Mouse (Mus musculus) right cerebral cortex, postnatal 14 days (tissue): ENCODE measurements around the gene Zfhx3.
A peak's percentile ranks its signal among the peaks of the same experiment; 100 is the strongest.

Source experiments
- DNase-seq: peaks from one replicate; pipeline ENCODE4 v3.0.0; 2022

Gene Zfhx3

DNA sequence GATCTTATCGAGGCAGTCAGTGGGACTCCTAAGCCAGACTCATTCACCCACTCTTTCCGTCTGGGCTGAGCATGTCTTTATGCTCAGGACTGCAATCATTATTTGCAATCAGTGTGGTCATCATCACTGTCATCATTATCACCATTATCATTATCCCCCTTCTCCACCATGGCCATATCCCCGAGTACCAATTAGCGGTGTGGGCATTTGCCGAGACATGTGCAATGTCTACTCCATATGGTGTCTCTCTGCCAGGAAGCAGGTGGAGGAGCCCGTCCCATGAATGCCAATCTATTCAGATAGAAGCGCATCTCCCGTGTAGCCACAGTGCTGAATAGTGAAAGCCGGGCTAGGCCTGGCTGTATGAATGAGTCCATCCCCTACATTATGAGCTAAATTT, 747.2 kb downstream of the Zfhx3 start:
- DNase-seq, result no peak

DNA sequence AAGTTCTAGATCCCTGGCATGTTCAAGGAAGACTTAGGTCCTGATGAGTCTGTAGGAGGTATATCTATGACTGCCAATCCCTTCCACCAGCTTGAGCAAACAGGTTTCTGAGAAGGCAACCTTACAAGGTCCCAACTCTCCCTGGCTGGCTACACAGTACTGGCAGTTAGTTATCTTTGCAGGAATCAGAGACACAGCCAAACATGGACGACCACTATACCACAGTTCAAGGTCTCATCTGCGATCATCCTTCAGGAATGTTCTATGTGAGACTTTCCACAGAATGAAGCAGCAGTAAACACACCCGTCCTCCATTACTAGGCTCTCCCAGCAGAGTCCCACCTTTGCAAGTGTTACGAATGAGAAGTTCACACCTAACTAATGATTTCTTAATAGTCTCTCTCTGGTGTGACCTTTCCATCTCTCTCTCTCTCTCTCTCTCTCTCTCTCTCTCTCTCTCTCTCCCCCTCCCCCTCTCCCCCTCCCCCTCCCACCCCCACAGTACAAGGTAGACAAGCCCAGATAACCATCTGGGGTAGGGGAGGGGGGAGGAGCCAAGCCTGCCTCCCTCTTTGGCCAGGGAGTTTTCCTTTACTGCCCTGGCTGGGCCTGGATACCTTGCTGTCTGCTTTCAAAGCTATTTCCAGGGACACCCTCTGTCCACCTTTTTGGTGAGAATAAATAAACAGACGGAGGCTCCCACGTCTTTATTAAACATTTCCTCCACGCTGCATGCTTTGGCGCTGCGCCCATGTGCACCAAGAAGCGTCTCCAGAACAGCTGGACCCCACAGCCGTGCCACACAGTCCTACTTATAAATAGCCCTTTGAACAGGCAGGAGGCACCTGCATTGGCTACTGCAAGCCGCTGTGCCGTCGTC, 748.4 kb downstream of the Zfhx3 start:
- no peak for DNase-seq

- DNase-seq, result peak; percentile 48
Measured at GRCm38 (mm10) chr8:108691456-108692238, 749.2 kb downstream of the Zfhx3 start.

DNA sequence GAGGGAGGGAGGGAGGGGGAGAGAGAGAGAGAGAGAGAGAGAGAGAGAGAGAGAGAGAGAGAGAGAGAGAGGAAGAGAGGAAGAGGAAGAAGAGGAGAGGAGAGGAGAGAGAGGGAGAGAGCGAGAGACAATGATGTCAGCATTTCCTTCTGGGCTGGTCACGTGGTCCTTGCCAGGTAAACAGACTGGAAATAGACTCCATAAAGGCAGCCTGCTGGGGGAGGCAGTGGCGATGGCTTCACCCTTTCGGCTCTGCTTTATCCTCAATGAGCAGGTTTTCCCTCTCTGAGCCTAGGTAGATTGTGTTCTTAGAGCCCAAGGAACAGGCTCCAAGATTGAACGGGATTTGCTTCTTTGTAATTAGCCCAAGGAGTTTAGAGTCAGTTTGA, 749.8 kb downstream of the Zfhx3 start:
- no peak for DNase-seq

- DNase-seq, result no peak
Measured at GRCm38 (mm10) chr8:108692669-108693665, 750.5 kb downstream of the Zfhx3 start.

GRCm38 (mm10) chr8:108693841-108694240, 751.4 kb downstream of the Zfhx3 start:
- DNase-seq, result no peak

DNA sequence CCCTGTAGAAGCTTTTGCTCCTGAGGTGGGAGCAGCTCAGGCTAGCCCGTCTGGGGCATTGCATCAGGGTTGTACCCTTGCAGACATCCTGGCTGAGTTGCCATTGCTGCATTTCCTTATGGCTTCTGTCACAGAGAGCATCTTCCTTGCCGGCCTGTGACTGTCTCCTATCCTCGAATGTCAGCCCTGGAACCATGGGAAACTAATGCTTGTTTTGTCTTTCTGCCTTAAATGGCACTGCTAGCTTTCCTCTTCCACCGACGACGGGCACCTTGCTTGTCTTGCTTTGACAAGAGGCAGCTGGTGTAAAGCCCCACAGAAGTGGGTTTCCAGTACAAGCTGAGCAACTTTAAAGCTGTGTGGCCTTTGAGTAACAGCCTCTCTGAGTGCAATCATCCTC, 752.1 kb downstream of the Zfhx3 start:
- no peak for DNase-seq

- DNase-seq, result no peak
Measured at GRCm38 (mm10) chr8:108695242-108695880, 752.9 kb downstream of the Zfhx3 start.

- DNase-seq, result no peak
Measured at GRCm38 (mm10) chr8:108695938-108696630, 753.6 kb downstream of the Zfhx3 start.

DNA sequence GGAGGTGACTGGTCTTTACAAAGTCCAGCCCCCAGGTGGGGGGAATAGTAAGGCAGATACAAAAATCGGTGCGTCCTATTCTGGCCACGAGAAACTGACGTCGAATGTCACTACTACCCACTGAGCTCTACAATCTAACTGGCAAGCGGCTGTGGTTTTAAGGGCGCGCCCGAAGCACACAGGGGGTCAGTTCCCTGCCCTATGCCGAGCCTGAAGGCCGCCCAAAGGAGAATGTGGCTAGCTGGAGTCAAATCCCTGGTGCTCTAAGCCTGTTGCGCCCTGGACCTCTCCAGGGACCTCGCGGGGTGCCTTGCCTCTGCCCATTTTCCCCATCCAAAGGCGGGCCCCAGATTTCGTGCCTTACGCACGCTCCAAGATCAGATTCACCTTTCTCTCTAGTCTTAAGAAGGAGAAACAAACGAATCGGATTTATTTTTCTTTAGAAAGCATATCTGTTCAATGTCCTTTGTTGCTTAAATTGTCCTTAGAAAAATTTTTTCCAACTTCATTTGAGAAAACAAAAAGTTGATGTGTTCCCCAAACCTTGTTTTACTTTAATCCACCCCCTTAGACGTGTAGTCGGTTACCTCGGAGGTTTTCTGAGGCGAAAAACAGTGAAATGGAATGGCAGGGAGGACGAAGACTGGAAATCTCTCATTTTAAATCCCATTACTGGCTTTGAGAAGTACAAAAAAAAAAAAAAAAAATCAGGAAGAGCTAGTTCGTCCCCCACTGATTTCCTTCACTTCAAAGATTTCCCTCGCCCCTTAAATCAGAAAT, 754.4 kb downstream of the Zfhx3 start:
- no peak for DNase-seq

- no peak for DNase-seq
Measured at GRCm38 (mm10) chr8:108697589-108697988, 755.1 kb downstream of the Zfhx3 start.

DNA sequence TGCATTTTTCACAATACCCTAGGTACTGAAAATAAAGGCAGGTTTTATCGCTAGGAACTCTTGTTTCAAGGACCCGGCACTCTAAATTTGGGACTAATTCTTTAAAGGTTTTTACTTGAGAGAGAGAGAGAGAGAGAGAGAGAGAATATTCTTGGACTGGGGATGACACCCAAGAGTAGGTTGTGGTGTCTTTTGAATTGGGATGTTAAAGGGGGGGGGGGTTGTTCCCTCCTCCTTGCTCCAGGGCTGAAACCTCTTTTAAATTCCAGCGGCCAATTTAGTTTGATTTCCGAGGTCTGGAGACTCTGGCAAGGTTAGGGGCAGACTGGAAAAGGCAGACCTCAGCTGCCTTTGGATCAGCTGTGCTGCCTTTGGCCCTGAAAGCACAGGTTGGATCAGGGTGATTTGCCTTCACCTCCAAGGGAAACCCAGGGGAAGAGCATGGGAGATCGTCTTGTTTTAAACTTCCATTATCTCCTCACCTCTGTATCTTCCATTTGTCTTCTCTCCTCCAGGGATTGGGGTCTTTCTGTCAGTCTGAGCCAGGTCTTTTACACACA, 755.7 kb downstream of the Zfhx3 start:
- DNase-seq, result no peak

DNA sequence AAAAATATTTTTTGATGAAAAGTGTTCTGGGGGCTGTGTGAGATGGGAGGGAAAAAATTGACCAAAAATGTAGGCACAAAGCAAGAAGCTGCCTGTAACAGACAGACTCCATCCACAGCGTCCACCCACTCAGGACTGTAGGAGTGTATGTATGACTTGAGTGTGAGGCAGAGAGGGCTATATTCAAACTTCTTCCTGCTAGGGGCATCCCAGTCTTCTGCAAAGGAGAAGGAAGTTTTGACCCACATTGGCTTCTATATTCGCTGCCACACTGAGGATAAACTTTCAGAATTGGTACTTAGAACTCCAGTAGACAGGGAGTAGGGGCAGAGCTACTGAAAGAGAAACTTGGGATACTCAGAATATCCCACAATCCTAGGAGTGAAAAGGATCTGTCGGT, 756.6 kb downstream of the Zfhx3 start:
- DNase-seq, result no peak

- DNase-seq, result no peak
Measured at GRCm38 (mm10) chr8:108699454-108700345, 757.3 kb downstream of the Zfhx3 start.

GRCm38 (mm10) chr8:108701381-108702175, 759.1 kb downstream of the Zfhx3 start:
- no peak for DNase-seq

DNA sequence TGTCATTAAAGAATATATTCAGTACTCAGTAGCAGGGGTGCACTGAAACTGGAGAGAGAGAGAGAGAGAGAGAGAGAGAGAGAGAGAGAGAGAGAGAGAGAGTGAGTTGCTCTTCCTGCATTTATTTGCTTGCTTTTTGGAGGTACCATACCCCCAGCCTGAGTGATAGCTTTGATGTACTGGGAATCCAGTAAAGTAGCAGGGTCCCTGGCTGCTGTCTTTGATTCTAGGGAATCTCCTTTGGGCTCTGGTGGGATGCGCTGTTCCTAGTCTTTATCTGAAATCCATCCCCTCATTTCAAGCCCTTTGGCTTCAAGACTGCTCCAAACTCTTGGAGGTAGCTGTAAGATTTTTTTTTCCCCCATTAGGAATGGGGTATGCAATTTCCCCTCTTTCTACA, 759.8 kb downstream of the Zfhx3 start:
- DNase-seq, result no peak

- no peak for DNase-seq
Measured at GRCm38 (mm10) chr8:108705751-108706150, 763.3 kb downstream of the Zfhx3 start.

DNA sequence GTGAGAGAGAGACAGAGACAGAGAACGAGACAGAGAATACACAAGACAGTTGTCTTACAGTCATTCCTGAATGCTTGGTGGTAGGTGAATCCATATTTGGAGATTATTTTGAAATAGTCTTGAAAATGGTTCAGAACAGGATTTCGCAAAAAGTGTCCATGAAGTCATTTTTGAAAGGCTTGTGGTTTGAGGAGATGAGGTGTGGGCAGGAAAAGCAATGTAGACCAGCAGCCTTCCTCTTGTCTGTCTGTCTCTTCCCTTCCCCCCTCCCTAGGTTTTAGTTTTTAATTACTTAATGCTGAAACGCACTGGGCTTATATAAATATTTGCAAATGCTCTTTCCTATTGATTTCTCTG, 764.0 kb downstream of the Zfhx3 start:
- no peak for DNase-seq
